Mouse (Mus musculus) brain, adult 2 months (tissue): ENCODE measurements around the gene Clta.

Experiments
- DNase-seq: peaks from one replicate; pipeline ENCODE4 v3.0.0; 2011; ENCODE audit warnings: low read depth, low spot score

Gene Clta

DNA sequence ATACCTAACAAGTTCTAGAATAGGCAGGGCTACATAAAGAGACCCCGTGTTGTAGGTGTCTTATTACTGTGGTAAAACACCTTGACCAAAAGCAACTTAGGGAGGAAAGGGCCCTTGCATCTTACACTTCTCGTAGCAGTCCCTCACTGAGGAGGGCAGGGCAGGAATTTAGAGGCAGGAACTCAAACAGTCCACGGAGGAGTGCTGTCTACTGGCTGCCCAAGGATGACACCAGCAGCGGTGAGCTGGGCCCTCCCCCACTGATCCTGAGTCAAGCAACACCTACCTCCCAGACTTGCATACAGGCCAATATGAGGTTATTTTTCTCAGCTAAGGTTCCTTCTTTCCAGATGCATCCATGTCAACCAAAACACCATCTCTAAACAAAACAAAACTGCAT lies 24.0 kb upstream of the Clta start:
- DNase-seq: no peak

- no peak for DNase-seq
Measured at GRCm38 (mm10) chr4:43980846-43981245, 23.4 kb upstream of the Clta start.

DNA sequence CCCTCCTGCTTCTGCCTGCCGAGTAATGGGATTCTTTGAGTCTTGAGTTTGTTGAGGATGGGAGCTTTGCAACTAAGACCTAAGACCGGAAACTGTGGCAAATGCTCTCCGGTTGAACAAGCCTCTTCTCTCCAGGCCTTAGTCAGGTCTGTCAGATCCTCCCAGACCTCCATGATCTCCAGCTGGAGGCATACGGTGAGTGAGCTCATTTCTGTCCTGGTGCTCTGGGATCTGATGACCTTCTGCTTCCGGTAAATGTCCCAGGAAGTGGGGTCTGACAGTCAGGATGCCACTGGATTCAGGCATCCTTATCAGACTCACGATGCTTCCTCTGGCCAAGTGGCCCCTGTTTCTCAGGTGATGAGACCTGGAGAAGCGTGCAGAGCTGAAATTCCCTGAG lies 23.0 kb upstream of the Clta start:
- DNase-seq: no peak

DNA sequence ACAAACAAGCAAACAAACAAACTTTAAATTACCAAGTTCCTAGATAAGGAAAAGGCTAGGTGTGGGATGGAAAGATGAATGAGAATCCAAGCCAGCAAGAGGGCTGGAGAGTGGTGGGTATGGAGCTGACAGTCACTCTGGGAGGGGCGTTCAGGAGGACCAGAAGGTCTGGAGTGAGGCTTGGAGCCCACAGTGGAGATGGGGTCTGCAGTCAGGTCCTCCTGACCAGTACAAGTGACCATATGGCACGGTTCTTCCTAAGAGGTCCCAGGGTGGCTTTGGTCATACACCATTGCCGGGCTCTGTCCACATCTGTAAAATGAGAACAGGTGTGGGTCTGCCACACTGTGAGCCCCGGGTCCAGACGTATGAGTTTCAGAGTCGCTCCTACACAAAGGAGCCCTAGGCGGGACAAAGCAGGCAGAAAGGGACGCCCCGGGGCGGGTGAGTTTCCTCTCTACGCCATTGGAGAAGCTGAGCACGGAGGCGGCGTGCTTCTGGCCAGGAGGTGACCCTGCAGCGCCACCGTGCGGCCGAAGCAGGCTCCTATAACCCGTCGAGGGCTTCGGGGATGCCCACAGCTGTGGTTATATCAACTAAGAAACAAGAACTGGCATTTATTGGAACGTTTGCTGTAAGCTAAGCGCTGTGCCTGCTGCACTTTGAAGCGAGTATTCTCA lies 22.1 kb upstream of the Clta start:
- peak; percentile 90 for DNase-seq

- no peak for DNase-seq
Measured at GRCm38 (mm10) chr4:43983181-43983580, 21.1 kb upstream of the Clta start, which contains the start of gene Ccin. Gene Ccin, plus strand, starts transcription at chr4:43983483.

- no peak for DNase-seq
Measured at GRCm38 (mm10) chr4:43983756-43984155, 20.5 kb upstream of the Clta start.

DNA sequence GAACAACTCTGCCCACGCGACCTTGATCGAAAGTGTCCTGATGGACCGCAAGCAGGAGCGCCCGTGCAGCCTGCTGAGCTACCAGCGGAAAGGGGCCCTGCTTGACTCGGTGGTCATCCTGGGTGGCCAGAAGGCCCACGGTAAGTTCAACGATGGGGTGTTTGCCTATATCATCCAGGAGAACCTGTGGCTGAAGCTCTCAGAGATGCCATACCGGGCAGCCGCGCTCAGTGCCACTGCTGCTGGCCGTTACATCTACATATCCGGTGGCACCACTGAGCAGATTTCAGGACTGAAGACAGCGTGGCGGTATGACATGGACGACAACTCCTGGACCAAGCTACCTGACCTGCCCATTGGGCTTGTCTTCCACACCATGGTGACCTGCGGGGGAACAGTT lies 19.9 kb upstream of the Clta start:
- no peak for DNase-seq

GRCm38 (mm10) chr4:43988976-43989375 lies 15.3 kb upstream of the Clta start:
- no peak for DNase-seq

DNA sequence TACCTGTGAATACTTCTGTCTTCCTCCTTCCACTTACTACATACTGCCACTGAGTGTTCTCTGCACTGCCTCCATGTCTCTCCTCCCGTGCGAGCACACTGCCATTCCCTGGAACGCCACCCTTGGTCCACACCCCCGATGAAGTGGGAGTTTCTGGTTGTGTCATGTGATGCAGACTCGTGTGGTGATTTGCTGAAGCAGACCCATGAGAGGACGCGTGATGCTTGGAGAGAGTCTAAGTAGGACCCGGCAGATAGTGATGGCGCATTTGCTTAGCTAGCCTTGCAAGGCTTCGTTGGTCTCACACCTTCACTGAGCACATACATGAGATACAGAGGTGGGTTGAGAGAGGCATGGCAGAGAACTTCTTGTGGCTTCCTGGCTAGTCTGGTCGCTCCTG lies 11.2 kb upstream of the Clta start:
- DNase-seq: no peak

DNA sequence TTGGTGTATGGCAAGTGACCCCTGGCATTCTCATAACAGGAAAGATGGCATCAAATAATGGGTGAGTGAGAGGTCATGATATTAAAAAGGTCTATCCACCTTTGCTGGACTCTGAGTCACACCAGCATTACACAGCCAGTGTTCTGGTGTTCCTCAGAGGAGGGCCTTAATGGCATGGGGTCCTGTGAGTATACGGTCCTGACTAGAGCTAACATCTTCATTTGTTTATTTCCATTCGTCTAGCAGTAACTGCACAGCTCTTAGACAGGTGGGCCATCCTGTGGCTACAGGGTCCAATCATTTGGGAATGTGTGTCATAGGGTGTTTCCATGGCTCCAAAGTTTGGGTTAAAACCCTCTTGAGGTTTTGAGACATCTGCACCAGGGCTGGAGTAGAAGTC lies 9.9 kb upstream of the Clta start:
- DNase-seq: no peak

DNA sequence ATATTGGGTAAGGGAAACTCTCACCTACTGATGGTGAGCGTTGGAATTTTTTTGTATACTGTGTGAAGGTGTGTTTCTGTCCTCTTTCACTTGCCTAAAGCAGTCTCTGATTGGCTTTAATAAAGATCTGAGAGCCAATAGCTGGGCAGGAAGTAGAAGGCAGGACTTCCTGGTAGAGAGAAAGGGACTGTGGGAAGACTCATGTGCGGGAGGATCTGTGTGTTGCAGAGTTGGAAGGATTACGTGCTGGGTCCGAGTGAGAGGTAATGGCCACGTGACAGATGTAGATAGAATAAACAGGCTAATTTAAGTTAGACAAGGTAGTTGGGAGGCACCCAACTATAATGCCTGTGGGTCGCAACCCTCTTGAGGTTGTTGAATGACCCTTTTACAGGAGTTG lies 630 bp upstream of the Clta start:
- DNase-seq: no peak

GRCm38 (mm10) chr4:44004623-44005409 lies 564 bp downstream of the Clta start:
- no peak for DNase-seq

GRCm38 (mm10) chr4:44010176-44010575 lies 5.9 kb downstream of the Clta start:
- DNase-seq: peak; percentile 27

DNA sequence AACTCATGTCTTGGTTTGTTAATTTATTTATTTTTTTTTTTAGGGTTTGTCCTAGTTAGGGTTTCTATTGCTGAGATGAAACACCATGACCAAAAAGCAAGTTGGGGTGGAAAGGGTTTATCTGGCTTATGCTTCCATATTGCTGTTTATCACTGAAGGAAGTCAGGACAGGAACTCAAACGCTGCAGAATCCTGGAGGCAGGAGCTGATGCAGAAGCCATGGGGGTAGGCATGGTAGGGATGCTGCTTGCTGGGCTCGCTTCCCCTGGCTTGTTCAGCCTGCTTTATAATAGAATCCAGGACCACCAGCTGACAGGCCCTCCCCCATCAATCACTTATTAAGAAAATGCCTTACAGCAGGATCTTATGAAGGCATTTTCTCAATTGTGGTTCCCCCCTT lies 6.6 kb downstream of the Clta start:
- DNase-seq: no peak

DNA sequence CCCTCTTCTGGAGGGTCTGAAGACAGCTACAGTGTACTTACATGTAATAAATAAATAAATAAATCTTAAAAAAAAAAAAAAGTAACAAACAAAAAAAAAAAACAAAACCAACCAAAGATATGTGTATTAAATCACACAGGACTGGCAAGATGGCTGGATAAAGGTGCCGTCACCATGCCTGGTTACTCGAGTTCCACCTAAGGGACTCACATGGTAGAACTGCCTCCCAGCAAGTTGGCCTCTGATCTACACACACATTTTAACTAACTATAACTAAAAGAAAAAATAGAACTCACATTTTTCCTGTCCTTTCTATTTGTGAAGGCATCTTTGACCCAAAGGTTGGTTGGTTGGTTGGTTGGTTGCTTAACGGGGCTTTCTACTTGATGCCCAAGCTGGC lies 7.5 kb downstream of the Clta start:
- DNase-seq: no peak

DNA sequence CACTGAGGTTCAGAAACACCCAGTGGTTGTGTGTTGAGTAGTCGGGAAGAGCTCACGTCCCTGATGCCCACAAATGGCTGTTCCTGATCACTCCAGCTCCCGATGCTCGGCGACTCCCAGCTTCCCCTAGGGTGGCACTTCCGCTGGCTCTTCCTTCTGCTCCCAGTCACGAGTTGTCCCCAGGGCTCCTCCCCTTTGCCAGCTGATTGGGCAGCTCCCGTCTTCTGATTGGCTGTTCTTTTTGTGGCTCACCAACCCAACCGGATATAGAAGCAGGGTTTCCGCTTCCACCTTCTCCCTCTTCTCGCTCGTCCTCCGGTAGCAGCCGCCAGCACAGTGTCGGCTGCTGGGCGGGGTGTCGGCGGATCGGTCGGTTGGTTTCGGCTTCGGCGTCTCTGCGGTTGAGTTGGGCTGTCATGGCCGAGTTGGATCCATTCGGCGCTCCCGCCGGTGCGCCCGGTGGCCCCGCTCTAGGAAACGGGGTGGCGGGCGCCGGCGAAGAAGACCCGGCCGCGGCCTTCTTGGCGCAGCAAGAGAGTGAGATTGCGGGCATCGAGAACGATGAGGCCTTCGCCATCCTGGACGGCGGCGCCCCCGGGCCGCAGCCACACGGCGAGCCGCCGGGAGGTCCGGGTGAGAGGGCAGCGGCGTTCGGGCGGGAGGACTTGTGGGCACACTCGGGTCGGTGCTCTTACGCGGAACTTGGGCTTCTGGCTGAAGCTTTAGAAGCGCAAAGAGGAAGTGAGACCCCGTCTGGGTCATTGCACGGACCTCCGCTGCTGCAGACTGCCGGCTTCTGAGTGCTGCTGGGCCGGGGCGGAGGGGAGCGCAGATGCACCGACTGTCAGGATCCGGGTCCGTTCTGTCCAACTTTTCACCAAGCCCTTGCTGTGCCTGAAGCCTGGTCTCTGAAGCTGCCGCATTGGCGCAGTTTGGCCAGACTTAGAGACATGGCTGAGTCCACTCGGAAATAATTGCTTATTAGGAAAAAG lies 8.4 kb downstream of the Clta start:
- peak; percentile 99 for DNase-seq

- DNase-seq: no peak
Measured at GRCm38 (mm10) chr4:44013391-44014070, 9.3 kb downstream of the Clta start.

DNA sequence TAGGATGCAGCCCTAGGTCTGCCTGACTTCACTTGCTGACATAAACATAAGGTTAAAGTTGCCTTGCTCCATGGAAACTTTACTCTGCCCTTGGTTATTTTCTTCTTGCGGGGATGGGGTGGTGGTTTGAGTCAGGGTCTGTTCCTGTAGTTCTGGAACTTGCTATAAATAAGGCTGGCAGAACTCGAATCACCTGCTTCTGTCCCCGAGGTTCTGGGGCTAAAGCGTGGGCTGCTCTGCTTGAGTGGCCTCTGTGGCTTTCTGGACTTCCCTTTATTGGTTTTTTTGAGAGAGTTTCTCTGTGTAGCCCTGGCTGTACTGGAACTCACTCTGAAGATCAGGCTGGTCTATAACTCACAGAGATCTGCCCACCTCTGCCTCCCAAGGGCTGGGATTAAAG lies 11.8 kb downstream of the Clta start:
- no peak for DNase-seq

GRCm38 (mm10) chr4:44016791-44017190 lies 12.5 kb downstream of the Clta start:
- no peak for DNase-seq

GRCm38 (mm10) chr4:44022323-44022722 lies 18.1 kb downstream of the Clta start:
- DNase-seq: no peak

DNA sequence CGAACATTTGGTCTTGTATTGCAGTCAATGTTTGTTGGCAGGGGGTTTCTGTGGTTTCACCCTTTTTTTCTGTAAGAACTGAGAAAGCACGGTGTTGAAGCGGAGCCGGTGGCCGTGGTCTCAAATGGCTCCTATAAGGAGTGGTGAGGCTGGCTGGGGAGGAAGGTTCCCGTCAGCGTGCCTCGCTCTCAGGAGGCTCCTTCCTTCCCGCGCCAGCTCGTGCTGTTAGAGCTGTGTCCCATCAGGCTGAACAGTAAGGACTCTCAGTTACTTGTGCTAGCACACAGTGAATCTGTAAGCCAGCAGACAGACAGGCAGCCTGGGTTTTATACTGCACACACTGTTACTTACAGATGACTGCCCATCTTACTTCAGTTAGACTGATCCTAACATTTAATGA lies 18.5 kb downstream of the Clta start:
- no peak for DNase-seq

GRCm38 (mm10) chr4:44023681-44024080 lies 19.4 kb downstream of the Clta start:
- no peak for DNase-seq
